Mouse (Mus musculus) MEL-GATA-1-ER (cell line): ENCODE measurements around the gene Gm9767.

ENCODE experiments used
- DNase-seq: peaks from one replicate; pipeline ENCODE4 v3.0.0-alpha.2; 2012; ENCODE audit warnings: low read depth; ENCODE audit errors: extremely low read depth

Gm9767 gene

GRCm38 (mm10) chr10:26077671-26078481 is at the start of gene Gm9767:
Gm9767 (plus strand) TSS chr10:26078255.
- DNase-seq: no peak

GRCm38 (mm10) chr10:26034931-26035330 is 43.1 kb upstream of the Gm9767 start:
- no peak for DNase-seq

- no peak for DNase-seq
Measured at GRCm38 (mm10) chr10:26051177-26051576, 26.9 kb upstream of the Gm9767 start.

- no peak for DNase-seq
Measured at GRCm38 (mm10) chr10:26059662-26060307, 18.3 kb upstream of the Gm9767 start.

- no peak for DNase-seq
Measured at GRCm38 (mm10) chr10:26063071-26063470, 15.0 kb upstream of the Gm9767 start.

GRCm38 (mm10) chr10:26071986-26072385 is 6.1 kb upstream of the Gm9767 start:
- no peak for DNase-seq

GRCm38 (mm10) chr10:26076949-26077348 is 1.1 kb upstream of the Gm9767 start:
- no peak for DNase-seq

GRCm38 (mm10) chr10:26078521-26079142 is 577 bp downstream of the Gm9767 start, which contains the start of gene Tmem200a:
Tmem200a (minus strand) TSS chr10:26079052.
- no peak for DNase-seq

- no peak for DNase-seq
Measured at GRCm38 (mm10) chr10:26079678-26080077, 1.6 kb downstream of the Gm9767 start.

GRCm38 (mm10) chr10:26082081-26082480 is 4.0 kb downstream of the Gm9767 start:
- DNase-seq: no peak

- DNase-seq: no peak
Measured at GRCm38 (mm10) chr10:26103330-26103982, 25.4 kb downstream of the Gm9767 start.

- DNase-seq: no peak
Measured at GRCm38 (mm10) chr10:26114409-26114808, 36.4 kb downstream of the Gm9767 start.

- DNase-seq: no peak
Measured at GRCm38 (mm10) chr10:26119067-26119821, 41.2 kb downstream of the Gm9767 start.

- no peak for DNase-seq
Measured at GRCm38 (mm10) chr10:26119822-26120183, 41.7 kb downstream of the Gm9767 start.
